Mouse (Mus musculus) kidney, embryonic 15.5 days (tissue): Measurements from ENCODE around the gene Wee1. TPM values are rescaled to one million over a fixed set of nuclear protein-coding genes. Genes with fewer than 3 reads are reported as not detected.
"Not testable (repeated sequence)": the region's sequence is repeated elsewhere in the genome, so short reads cannot be mapped to it uniquely, and the experiment has no call there.

Experiments
- ATAC-seq: fragments of 200-750 bp; cut with Nextera tagmentation; replicated peaks from 2 replicates; pipeline ENCODE4 v1.8.0; 2017; ENCODE audit warnings: moderate TSS enrichment; ENCODE audit not compliant: low FRiP score
- H3K27ac ChIP-seq: fragments of 300-500 bp; sonication (generic); 2 replicates; pipeline ENCODE4 v1.5.1; 2015; ENCODE audit warnings: mild to moderate bottlenecking, inconsistent platforms
- H3K27me3 ChIP-seq: fragments of 300-500 bp; sonication (generic); 2 replicates; pipeline ENCODE4 v1.6.1; 2015; ENCODE audit warnings: inconsistent platforms
- H3K36me3 ChIP-seq: fragments of 300-500 bp; sonication (generic); 2 replicates; pipeline ENCODE4 v1.6.1; 2015; ENCODE audit warnings: inconsistent platforms
- H3K4me1 ChIP-seq: fragments of 300-500 bp; sonication (generic); 2 replicates; pipeline ENCODE4 v1.6.1; 2015; ENCODE audit warnings: inconsistent platforms
- H3K4me2 ChIP-seq: fragments of 300-500 bp; sonication (generic); 2 replicates; pipeline ENCODE4 v1.6.1; 2015; ENCODE audit warnings: moderate library complexity, mild to moderate bottlenecking, inconsistent platforms
- H3K4me3 ChIP-seq: fragments of 300-500 bp; sonication (generic); replicated peaks from 2 replicates; pipeline ENCODE4 v1.5.1; 2015; ENCODE audit warnings: mild to moderate bottlenecking, inconsistent platforms
- H3K9ac ChIP-seq: fragments of 300-500 bp; sonication (generic); 2 replicates; pipeline ENCODE4 v1.6.1; 2015; ENCODE audit warnings: mild to moderate bottlenecking, inconsistent platforms
- H3K9me3 ChIP-seq: fragments of 300-500 bp; sonication (generic); replicated peaks from 2 replicates; pipeline ENCODE4 v1.6.1; 2016; ENCODE audit warnings: inconsistent platforms
- WGBS: fragments of 180-500 bp; shearing (Covaris S2); methylation state at CpG from one replicate; pipeline ENCODE4 v1.1.7; 2015; ENCODE audit warnings: mixed read lengths; 5-methylcytosine and 5-hydroxymethylcytosine counted together
- polyA plus RNA-seq: library from polyadenylated mRNA; unstranded; fragments of >200 nt; fragmentation: Nextera tagmentation; extraction: Ambion mirVana; gene quantifications from 2 replicates; pipeline ENCODE4 v1.2.1, GENCODE M21; 2015

Wee1 gene
- polyA plus RNA-seq, 1 experiment from 2014 or later: 25.1 TPM

DNA sequence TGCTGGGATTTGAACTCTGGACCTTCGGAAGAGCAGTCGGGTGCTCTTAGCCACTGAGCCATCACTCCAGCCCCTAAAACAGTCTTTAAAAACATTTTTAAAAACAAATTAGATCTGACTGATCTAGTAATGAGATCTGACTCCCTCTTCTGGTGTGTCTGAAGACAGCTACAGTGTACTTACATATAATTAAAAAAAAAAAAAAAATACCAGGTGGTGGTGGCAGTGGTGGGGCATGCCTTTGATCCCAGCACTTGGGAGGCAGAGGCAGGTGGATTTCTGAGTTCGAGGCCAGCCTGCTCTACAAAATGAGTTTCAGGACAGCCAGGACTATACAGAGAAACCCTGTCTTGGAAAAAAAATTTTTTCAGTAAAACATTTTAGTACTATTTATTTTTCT, 13.3 kb upstream of the Wee1 start:
- not testable (repeated sequence) for H3K4me3 ChIP-seq, H3K27me3 ChIP-seq, H3K36me3 ChIP-seq, H3K9me3 ChIP-seq, H3K9ac ChIP-seq, ATAC-seq
- WGBS: 88% methylated on average over 3 of the region's 3 CpGs
- H3K4me1 ChIP-seq: peaks cover 17% of the 10 kb centered on the region
- H3K4me2 ChIP-seq: peak overlapping the region; percentile 48
- H3K27ac ChIP-seq: peak overlapping the region; percentile 69; the same call in 1 of the 2 replicates

DNA sequence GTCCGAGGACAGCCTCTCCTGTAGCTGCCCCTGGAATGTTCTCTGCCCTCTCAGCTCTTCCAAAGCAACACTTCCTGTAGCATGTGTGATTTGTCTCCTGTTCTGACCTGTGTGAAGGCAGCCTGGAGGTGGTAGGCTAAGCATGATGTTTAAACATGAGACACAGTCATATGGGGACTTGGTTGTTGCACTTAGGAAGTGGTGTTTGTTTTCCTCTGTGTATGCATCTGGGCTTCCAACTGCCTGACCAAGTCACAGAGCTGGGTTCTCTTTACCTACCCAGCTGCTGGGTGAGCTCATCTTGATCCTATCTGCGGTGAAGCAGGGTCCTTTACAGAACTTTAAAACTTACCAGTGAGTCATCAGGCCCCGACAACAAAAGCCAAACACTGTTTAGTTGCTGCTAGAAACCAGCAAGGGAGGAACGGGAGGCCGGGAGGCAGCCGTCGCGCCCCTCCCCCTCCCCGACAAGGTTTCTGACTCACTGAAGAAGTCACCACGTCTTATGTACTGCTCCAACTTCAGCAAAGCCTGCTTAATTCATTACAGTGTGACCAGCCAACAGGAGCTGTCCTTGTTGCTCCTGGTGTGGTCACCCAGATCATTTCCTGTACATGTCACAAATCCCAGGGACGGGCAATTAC, 12.8 kb upstream of the Wee1 start:
- 9% methylated on average over 11 of the region's 11 CpGs for WGBS
- peak overlapping the region; percentile 48 for H3K4me2 ChIP-seq
- peak overlapping the region; percentile 29; the same call in 1 of the 2 replicates for H3K9ac ChIP-seq
- H3K27me3 ChIP-seq: no peaks in the 10 kb centered on the region
- H3K27ac ChIP-seq: peak overlapping the region; percentile 69
- H3K9me3 ChIP-seq: no peaks in the 10 kb centered on the region
- H3K36me3 ChIP-seq: no peaks in the 10 kb centered on the region
- H3K4me3 ChIP-seq: peak overlapping the region; percentile 23
- peaks cover 17% of the 10 kb centered on the region for H3K4me1 ChIP-seq
- peak; percentile 81; the same call in 1 of the 2 replicates for ATAC-seq

DNA sequence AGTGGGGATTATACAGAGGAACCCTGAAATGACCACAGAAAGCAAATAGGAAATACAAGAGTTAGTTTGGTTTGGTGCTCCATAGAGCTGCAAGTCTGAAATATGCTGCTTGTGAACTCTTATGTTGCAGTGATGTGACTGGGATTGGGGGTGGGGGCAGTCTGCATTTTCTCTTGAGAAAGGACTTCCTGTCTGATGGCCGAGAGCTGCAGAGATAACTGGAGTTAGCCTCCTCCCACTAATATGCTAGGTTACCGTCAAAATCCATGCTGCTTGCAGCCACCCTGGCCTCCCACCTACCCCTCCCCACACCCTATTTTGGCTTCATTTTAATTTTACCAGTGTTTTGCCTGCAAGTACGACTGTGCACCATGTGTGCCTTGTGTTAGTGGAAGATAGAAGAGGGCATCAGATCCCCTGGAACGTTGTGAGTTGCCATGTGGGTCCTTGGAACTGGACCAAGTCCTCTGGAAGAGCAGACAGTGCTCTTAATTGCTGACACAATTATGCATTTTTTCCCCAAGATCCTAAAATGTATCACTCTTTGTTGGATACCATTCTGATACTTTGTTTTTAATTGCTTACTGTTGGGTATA, 11.7 kb upstream of the Wee1 start:
- no peak overlapping the region for H3K4me3 ChIP-seq
- no peaks in the 10 kb centered on the region for H3K9me3 ChIP-seq
- no peaks in the 10 kb centered on the region for H3K27me3 ChIP-seq
- H3K9ac ChIP-seq: no peak overlapping the region
- H3K4me1 ChIP-seq: peaks cover 20% of the 10 kb centered on the region
- no peak for ATAC-seq
- peak overlapping the region; percentile 69 for H3K27ac ChIP-seq
- WGBS: 42% methylated on average over 4 of the region's 4 CpGs
- no peak overlapping the region for H3K4me2 ChIP-seq
- H3K36me3 ChIP-seq: no peaks in the 10 kb centered on the region

DNA sequence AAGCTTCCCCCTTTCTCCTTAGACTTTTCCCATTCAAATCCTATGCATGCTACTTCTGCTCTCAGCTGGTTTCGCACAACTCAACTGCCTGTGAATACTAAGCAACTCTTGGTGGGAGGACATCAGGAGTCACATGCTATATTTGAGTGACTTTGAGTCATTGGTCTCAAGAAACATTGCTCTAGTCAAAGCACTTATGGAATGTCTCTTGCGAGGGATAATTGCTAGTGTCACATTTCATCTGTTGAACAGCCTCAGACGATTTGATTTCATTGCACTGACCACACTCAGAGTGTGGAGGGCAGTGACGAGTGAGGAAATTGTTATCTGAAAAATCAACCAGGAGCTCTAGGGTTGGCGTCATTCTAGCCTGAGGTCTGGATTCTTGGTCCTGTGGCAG, 7.1 kb upstream of the Wee1 start:
- Histone ChIP-seq H3K4me2 (no peak overlapping the region), H3K4me1 (peaks cover 9% of the 10 kb centered on the region), H3K9me3 (no peaks in the 10 kb centered on the region), H3K9ac (no peak overlapping the region), H3K36me3 (no peaks in the 10 kb centered on the region), H3K4me3 (no peak overlapping the region), H3K27ac (no peak overlapping the region), H3K27me3 (no peaks in the 10 kb centered on the region)
- WGBS: 27% methylated on average over 5 of the region's 5 CpGs
- no peak for ATAC-seq

DNA sequence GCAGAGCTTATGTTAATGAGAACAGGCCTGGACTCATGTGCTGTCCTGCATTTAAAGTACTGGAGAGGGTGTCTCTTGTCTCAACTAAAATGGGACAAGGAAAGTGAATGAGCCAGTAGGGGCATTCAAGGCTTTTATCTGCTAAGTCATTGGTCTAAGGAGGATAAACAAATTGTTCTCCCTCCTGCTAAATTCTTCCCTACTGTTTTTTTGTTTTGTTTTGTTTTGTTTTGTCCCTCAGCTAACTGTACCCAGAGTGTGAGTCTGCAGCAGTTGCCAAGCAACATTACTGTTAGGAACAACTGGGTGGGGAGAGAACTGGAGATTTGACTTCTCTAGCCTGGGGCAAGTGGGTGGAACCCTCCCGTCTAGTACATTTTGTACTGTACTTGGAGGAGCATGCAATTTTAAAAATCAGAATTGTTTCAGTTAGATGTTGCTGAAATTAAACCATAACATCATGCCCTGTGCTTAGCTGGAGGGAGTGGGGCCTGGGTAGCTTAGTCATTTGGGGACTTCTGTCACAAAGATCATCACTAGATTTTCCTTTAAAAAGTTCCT, 5.0 kb upstream of the Wee1 start:
- no peak overlapping the region for H3K9ac ChIP-seq
- no peaks in the 10 kb centered on the region for H3K27me3 ChIP-seq
- no peak overlapping the region for H3K4me3 ChIP-seq
- H3K27ac ChIP-seq: no peak overlapping the region
- no peak overlapping the region for H3K4me2 ChIP-seq
- ATAC-seq: no peak
- WGBS: 51% methylated on average over 1 of the region's 1 CpGs
- H3K9me3 ChIP-seq: no peaks in the 10 kb centered on the region
- H3K4me1 ChIP-seq: peaks cover 11% of the 10 kb centered on the region
- no peaks in the 10 kb centered on the region for H3K36me3 ChIP-seq

DNA sequence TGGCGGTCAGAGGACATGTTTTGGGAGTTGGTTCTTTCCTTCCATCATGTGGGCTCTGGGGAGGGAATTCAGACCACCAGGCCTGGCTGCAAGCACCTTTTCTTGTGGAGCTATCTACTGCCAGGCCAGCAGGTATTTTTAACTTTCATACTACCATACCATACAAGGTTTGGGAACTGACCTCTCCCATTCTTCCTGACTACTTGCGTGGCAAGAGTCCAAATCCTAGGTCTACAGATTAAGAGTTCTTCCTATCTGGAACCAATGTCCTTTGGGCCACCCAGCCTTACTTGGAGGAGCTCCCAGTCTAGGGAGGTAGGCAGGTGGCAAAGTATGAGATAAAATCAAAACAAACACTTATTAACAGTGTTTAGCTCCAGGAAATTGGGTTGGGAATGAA, 3.4 kb upstream of the Wee1 start:
- H3K27me3 ChIP-seq: no peaks in the 10 kb centered on the region
- H3K4me2 ChIP-seq: no peak overlapping the region
- no peak overlapping the region for H3K27ac ChIP-seq
- no peak overlapping the region for H3K4me3 ChIP-seq
- H3K36me3 ChIP-seq: no peaks in the 10 kb centered on the region
- H3K4me1 ChIP-seq: peaks cover 11% of the 10 kb centered on the region
- 90% methylated on average over 2 of the region's 2 CpGs for WGBS
- no peak for ATAC-seq
- no peaks in the 10 kb centered on the region for H3K9me3 ChIP-seq
- no peak overlapping the region for H3K9ac ChIP-seq

DNA sequence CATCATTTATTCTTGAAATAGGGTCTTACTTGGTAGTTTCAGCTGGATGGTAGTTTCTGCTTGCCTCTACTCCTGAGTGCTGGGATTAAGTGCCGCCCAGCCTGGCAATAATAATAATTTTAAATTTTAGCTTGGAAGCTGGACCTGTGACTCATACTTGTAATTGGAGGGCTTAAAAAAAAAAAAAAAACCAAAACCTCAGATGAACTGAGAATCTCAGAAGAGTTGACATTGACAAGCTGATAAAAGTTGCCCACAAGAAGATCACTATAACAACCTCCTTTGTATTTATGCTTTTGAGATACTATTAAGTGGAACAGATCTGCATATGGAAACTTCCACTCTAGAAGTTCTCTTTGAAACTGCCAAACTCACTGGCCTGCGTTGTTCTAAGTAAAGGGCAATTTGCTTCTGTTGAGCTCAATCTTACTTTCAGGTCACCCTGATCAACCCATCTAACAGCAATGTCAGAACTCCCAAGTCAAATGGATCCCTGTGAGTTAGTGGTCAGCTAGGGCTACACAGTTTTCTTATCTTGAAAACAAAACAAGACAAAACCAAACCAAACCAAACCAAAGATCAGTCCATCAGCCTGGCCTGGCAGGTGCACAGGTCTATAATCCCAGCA, 1.6 kb upstream of the Wee1 start:
- no peak for ATAC-seq
- H3K9me3 ChIP-seq: no peaks in the 10 kb centered on the region
- H3K27ac ChIP-seq: no peak overlapping the region
- H3K4me2 ChIP-seq: peak overlapping the region; percentile 72; the same call in 1 of the 2 replicates
- H3K27me3 ChIP-seq: no peaks in the 10 kb centered on the region
- peaks cover 18% of the 10 kb centered on the region for H3K4me1 ChIP-seq
- 82% methylated on average over 2 of the region's 2 CpGs for WGBS
- no peaks in the 10 kb centered on the region for H3K36me3 ChIP-seq
- H3K4me3 ChIP-seq: no peak overlapping the region; the same call in 1 of the 2 replicates
- no peak overlapping the region for H3K9ac ChIP-seq

DNA sequence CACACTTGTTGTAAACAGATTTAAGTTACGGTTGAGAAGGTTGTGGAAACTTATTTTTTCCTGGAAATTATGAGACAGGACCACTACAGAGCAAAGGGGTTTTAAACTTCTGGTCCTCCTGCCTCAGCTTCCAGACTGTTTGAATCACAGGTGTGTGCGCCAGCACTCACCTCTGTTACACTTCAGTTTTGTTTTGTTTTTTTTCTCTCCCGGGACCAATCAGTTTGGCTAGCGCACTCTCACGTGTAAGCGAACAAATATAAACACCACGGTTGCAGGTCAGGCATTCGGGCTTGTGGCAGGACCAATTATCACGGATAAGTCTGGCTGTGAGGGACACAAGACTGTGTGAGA, 707 bp upstream of the Wee1 start:
- Histone ChIP-seq H3K36me3 (peaks cover 1% of the 10 kb centered on the region; the same call in 1 of the 2 replicates), H3K27me3 (no peaks in the 10 kb centered on the region), H3K27ac (peak overlapping the region; percentile 96), H3K4me1 (peaks cover 18% of the 10 kb centered on the region), H3K9ac (peak overlapping the region; percentile 65), H3K4me3 (peak overlapping the region; percentile 99), H3K9me3 (no peaks in the 10 kb centered on the region), H3K4me2 (peak overlapping the region; percentile 72)
- 2% methylated on average over 9 of the region's 9 CpGs for whole genome bisulfite sequencing
- no peak for ATAC-seq

DNA sequence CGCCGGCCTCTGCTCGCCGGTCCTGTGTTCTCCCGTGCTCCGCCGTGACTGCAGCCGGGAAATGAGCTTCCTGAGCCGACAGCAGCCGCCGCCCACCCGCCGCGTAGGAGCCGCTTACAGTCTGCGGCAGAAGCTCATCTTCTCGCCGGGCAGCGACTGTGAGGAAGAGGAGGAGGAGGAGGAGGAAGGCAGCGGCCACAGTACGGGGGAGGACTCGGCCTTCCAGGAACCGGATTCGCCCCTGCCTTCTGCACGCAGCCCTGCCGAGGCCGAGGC, 381 bp downstream of the Wee1 start:
- peak overlapping the region; percentile 92 for H3K9ac ChIP-seq
- H3K36me3 ChIP-seq: peaks cover 11% of the 10 kb centered on the region
- no peaks in the 10 kb centered on the region for H3K27me3 ChIP-seq
- under 1% methylated on average over 26 of the region's 27 CpGs for WGBS
- H3K4me2 ChIP-seq: peak overlapping the region; percentile 72
- peak overlapping the region; percentile 96 for H3K27ac ChIP-seq
- ATAC-seq: no peak; the same call in 1 of the 2 replicates
- no peaks in the 10 kb centered on the region for H3K9me3 ChIP-seq
- peaks cover 18% of the 10 kb centered on the region for H3K4me1 ChIP-seq
- peak overlapping the region; percentile 99 for H3K4me3 ChIP-seq

DNA sequence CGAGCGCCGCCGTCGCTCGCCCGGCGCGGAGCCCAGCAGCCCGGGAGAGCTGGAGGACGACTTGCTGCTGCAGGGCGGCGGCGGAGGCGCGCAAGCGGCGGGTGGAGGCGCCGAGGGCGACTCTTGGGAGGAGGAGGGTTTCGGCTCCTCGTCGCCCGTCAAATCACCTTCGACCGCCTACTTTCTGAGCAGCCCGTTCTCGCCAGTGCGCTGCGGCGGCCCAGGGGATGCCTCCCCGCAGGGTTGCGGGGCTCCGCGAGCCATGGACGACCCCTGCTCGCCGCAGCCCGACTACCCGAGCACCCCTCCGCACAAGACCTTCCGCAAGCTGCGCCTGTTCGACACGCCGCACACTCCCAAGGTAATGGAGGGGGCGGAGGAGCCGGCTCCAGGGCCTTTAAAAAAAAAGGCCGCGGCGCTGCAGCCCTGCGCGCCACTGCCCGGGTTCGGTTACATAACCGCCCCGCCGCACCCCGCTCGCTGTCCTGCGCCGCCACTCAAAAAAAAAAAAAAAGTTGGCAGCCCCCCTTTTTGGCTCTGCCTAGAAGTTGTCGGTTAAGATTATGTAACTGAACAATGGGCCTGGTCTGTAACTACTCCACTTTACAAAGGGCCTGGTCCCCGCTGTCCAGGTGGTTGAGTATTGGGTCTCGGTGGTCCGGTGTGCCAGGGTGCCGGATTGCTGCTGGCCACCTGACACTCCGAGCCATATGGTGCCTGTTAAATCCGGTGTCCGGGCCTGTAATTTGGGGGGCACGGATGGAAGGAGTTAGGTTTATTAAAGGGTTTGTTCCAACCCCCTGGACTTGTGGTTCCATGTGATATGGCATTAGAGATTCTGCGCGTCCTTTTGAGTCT, 948 bp downstream of the Wee1 start:
- peak overlapping the region; percentile 92 for H3K9ac ChIP-seq
- WGBS: under 1% methylated on average over 74 of the region's 74 CpGs
- ATAC-seq: peak; percentile 5
- H3K27me3 ChIP-seq: no peaks in the 10 kb centered on the region
- peak overlapping the region; percentile 96 for H3K27ac ChIP-seq
- H3K9me3 ChIP-seq: no peaks in the 10 kb centered on the region
- peaks cover 18% of the 10 kb centered on the region for H3K4me1 ChIP-seq
- H3K4me3 ChIP-seq: peak overlapping the region; percentile 99
- peak overlapping the region; percentile 72 for H3K4me2 ChIP-seq
- peaks cover 16% of the 10 kb centered on the region for H3K36me3 ChIP-seq

DNA sequence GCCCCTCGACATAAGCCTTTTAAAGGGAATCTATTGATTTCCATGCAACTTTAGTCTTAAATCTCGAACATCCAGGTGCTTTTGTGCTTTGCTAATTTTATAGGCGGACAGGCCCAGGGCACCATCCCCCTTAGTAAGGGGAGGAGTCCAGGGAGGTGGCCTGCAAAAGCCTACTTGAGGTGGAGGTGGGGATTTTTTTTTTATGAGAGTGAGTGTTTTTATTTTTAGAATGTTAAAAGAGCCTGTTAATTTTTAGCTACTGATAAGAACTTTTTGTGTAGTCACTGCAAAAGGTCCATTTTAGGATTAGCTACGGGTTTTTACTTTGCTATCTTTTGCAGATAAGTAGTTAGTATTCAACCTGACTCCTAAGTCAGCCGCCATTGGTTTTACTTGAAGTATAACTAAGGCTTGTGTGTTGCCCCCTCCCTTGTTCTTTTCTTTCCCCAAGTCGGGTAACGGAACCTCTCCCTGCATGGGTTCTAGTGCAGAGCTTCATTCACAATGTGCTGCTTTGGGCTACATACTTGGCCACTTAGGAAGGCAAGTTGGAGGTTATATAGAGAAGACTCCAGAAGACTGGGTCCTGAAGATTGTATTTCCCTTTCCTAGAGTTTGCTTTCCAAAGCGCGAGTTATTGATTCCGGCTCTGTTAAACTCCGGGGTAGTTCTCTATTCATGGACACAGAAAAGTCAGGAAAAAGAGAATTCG, 2.2 kb downstream of the Wee1 start:
- 31% methylated on average over 12 of the region's 12 CpGs for WGBS
- H3K4me2 ChIP-seq: peak overlapping the region; percentile 72
- peak overlapping the region; percentile 92 for H3K9ac ChIP-seq
- peaks cover 18% of the 10 kb centered on the region for H3K4me1 ChIP-seq
- H3K9me3 ChIP-seq: no peaks in the 10 kb centered on the region
- peak overlapping the region; percentile 96 for H3K27ac ChIP-seq
- H3K27me3 ChIP-seq: no peaks in the 10 kb centered on the region
- ATAC-seq: no peak
- peaks cover 28% of the 10 kb centered on the region for H3K36me3 ChIP-seq
- H3K4me3 ChIP-seq: peak overlapping the region; percentile 99
